Mouse (Mus musculus) megakaryocyte, embryonic 14.5 days (primary cell): ENCODE measurements around the gene Mpo.

Experiments
- FLI1 ChIP-seq: IDR thresholded peaks from 2 replicates; pipeline ENCODE4 v1.6.1; 2012; ENCODE audit warnings: low read length, inconsistent platforms, mixed read lengths
- GATA1 ChIP-seq: IDR thresholded peaks from 3 replicates; pipeline ENCODE4 v1.6.1; 2012; ENCODE audit warnings: mixed read lengths, low read length, inconsistent platforms, borderline replicate concordance

DNA sequence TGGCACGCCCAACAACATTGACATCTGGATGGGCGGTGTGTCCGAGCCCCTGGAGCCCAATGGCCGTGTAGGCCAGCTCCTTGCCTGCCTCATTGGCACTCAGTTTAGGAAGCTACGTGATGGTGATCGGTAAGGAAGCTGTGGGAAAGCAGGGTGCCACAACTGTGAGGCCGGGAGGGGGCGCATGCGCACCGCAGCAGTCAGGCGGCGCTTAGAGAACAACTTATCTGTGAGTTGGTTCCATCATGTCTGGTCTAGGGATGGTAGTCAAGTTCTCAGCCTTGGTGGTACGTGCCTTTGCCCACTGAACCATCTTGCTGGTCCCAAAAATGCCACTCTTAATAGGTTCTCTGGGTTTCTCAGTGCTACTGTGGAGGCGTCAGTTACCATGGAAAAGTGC is 9.2 kb downstream of the Mpo start:
- no peak for TF ChIP-seq GATA1
- TF ChIP-seq FLI1 = no peak
